Mouse (Mus musculus) CH12.LX (cell line): ENCODE measurements at regions not wholly inside any gene's neighbourhood (a gene's known extent, or its start where the extent isn't known, plus 50 kb on each side); places are given as distances from the start of the nearest gene placed in this dataset.

Source experiments
- DNase-seq: peaks from one replicate; pipeline ENCODE4 v3.0.0-alpha.2; 2013; ENCODE audit errors: extremely low read depth
- H3K27ac ChIP-seq: 2 replicates; pipeline ENCODE4 v1.5.1; 2012; ENCODE audit warnings: low read depth, mild to moderate bottlenecking, control low read depth, moderate library complexity; ENCODE audit not compliant: insufficient read depth
- H3K27me3 ChIP-seq: replicated peaks from 2 replicates; pipeline ENCODE3; 2012; ENCODE audit warnings: inconsistent platforms
- H3K36me3 ChIP-seq, 2 experiments: replicated peaks in 1 of 2; 2 replicates each; pipeline versions ENCODE3 to v1.6.1; 2012; ENCODE audit warnings: inconsistent platforms in 1 of 2, low read length in 1 of 2, mild to moderate bottlenecking in 1 of 2, mixed read lengths in 1 of 2, moderate library complexity in 1 of 2; ENCODE audit not compliant: control insufficient read depth in 1 of 2, insufficient read depth in 1 of 2
- H3K4me1 ChIP-seq, 2 experiments: 2 replicates each; pipeline ENCODE4 v1.6.1; 2012; ENCODE audit warnings: inconsistent platforms in 1 of 2, moderate library complexity in 1 of 2; ENCODE audit not compliant: insufficient read depth in 2 of 2, control insufficient read depth in 1 of 2
- H3K4me2 ChIP-seq: 2 replicates; pipeline ENCODE4 v1.6.1; 2012; ENCODE audit warnings: low read depth, mild to moderate bottlenecking, control low read depth; ENCODE audit not compliant: poor library complexity, insufficient read depth, severe bottlenecking
- H3K4me3 ChIP-seq, 3 experiments: fragments of 150-350 bp in 1 of 3; sonication (generic) in 1 of 3; replicated peaks in 1 of 3; 2 replicates each; pipeline versions ENCODE3 to v1.5.1; 2011 to 2012; ENCODE audit warnings: low read depth in 2 of 3, low read length in 2 of 3, mild to moderate bottlenecking in 2 of 3, moderate library complexity in 2 of 3, control low read depth in 1 of 3, improper control_type of control experiment in 1 of 3, inconsistent platforms in 1 of 3, mixed read lengths in 1 of 3; ENCODE audit not compliant: poor library complexity in 1 of 3
- H3K79me2 ChIP-seq: replicated peaks from 2 replicates; pipeline ENCODE4 v1.6.1; 2012; ENCODE audit warnings: mild to moderate bottlenecking, moderate library complexity; ENCODE audit not compliant: control insufficient read depth, poor library complexity, insufficient read depth, severe bottlenecking; ENCODE audit errors: extremely low read depth
- H3K9ac ChIP-seq: 2 replicates; pipeline ENCODE4 v1.6.1; 2012; ENCODE audit warnings: low read depth, mild to moderate bottlenecking, control low read depth, moderate library complexity; ENCODE audit not compliant: insufficient read depth
- H3K9me3 ChIP-seq: replicated peaks from 2 replicates; pipeline ENCODE3; 2012; ENCODE audit warnings: low read length, inconsistent platforms, mixed read lengths
- CHD1 ChIP-seq: IDR thresholded peaks from 2 replicates; pipeline ENCODE4 v1.6.1; 2012; ENCODE audit warnings: low read depth, low read length, improper control_type of control experiment, inconsistent platforms
- CTCF ChIP-seq, 2 experiments: IDR thresholded peaks in 1 of 2; conservative IDR thresholded peaks in 1 of 2; 2 replicates each; pipeline ENCODE4 v1.5.1; 2011 to 2012; ENCODE audit warnings: low read depth in 2 of 2, low read length in 2 of 2, improper control_type of control experiment in 1 of 2, inconsistent platforms in 1 of 2, mild to moderate bottlenecking in 1 of 2, moderate library complexity in 1 of 2
- E2F4 ChIP-seq: IDR thresholded peaks from 2 replicates; pipeline ENCODE4 v1.6.1; 2011; ENCODE audit warnings: low read depth, low read length, improper control_type of control experiment; ENCODE audit not compliant: insufficient replicate concordance
- ELF1 ChIP-seq: IDR thresholded peaks from 2 replicates; pipeline ENCODE4 v1.6.1; 2014; ENCODE audit warnings: low read depth, mild to moderate bottlenecking, inconsistent platforms, low read length, improper control_type of control experiment
- EP300 ChIP-seq: IDR thresholded peaks from 2 replicates; pipeline ENCODE4 v1.6.1; 2011; ENCODE audit warnings: low read length, improper control_type of control experiment
- ETS1 ChIP-seq: conservative IDR thresholded peaks from 2 replicates; pipeline ENCODE4 v1.6.1; 2012; ENCODE audit warnings: low read depth, mild to moderate bottlenecking, inconsistent platforms, low read length, improper control_type of control experiment, moderate library complexity
- GABPA ChIP-seq: IDR thresholded peaks from 2 replicates; pipeline ENCODE4 v1.6.1; 2012; ENCODE audit warnings: low read depth, low read length, improper control_type of control experiment, inconsistent platforms; ENCODE audit not compliant: insufficient replicate concordance
- HCFC1 ChIP-seq: IDR thresholded peaks from 2 replicates; pipeline ENCODE4 v1.6.1; 2012; ENCODE audit warnings: low read depth, mild to moderate bottlenecking, inconsistent platforms, low read length, improper control_type of control experiment
- KAT2A ChIP-seq: IDR thresholded peaks from 2 replicates; pipeline ENCODE4 v1.6.1; 2012; ENCODE audit warnings: low read length, improper control_type of control experiment, inconsistent platforms; ENCODE audit not compliant: insufficient replicate concordance
- MAZ ChIP-seq: IDR thresholded peaks from 2 replicates; pipeline ENCODE4 v1.6.1; 2012; ENCODE audit warnings: low read depth, mild to moderate bottlenecking, inconsistent platforms, low read length, improper control_type of control experiment, moderate library complexity
- MEF2A ChIP-seq: IDR thresholded peaks from 2 replicates; pipeline ENCODE4 v1.6.1; 2014; ENCODE audit warnings: low read depth, mild to moderate bottlenecking, inconsistent platforms, low read length, improper control_type of control experiment, borderline replicate concordance
- MYC ChIP-seq: IDR thresholded peaks from 2 replicates; pipeline ENCODE4 v1.6.1; 2011; ENCODE audit warnings: low read depth, mild to moderate bottlenecking, improper control_type of control experiment, low read length
- NELFE ChIP-seq: IDR thresholded peaks from 2 replicates; pipeline ENCODE4 v1.6.1; 2011; ENCODE audit warnings: low read depth, low read length, improper control_type of control experiment
- POLR2A ChIP-seq: IDR thresholded peaks from 2 replicates; pipeline ENCODE4 v1.6.1; 2011; ENCODE audit warnings: low read depth, mild to moderate bottlenecking, improper control_type of control experiment, low read length
- POLR2AphosphoS2 ChIP-seq: IDR thresholded peaks from 2 replicates; pipeline ENCODE4 v1.6.1; 2011; ENCODE audit warnings: low read depth, low read length, improper control_type of control experiment
- RAD21 ChIP-seq: IDR thresholded peaks from 2 replicates; pipeline ENCODE4 v1.6.1; 2011; ENCODE audit warnings: low read depth, mild to moderate bottlenecking, low read length, improper control_type of control experiment, moderate library complexity
- SIN3A ChIP-seq: IDR thresholded peaks from 2 replicates; pipeline ENCODE4 v1.6.1; 2012; ENCODE audit warnings: low read length, improper control_type of control experiment, inconsistent platforms
- SMC3 ChIP-seq: IDR thresholded peaks from 2 replicates; pipeline ENCODE4 v1.6.1; 2011; ENCODE audit warnings: low read depth, low read length, improper control_type of control experiment
- TCF12 ChIP-seq: IDR thresholded peaks from 2 replicates; pipeline ENCODE4 v1.6.1; 2014; ENCODE audit warnings: low read depth, mild to moderate bottlenecking, inconsistent platforms, low read length, improper control_type of control experiment
- UBTF ChIP-seq: IDR thresholded peaks from 2 replicates; pipeline ENCODE4 v1.6.1; 2012; ENCODE audit warnings: low read depth, mild to moderate bottlenecking, inconsistent platforms, low read length, improper control_type of control experiment, moderate library complexity
- USF1 ChIP-seq: IDR thresholded peaks from 2 replicates; pipeline ENCODE4 v1.6.1; 2014; ENCODE audit warnings: low read depth, mild to moderate bottlenecking, inconsistent platforms, low read length, improper control_type of control experiment
- USF2 ChIP-seq: conservative IDR thresholded peaks from 2 replicates; pipeline ENCODE4 v1.6.1; 2011; ENCODE audit warnings: low read depth, low read length, improper control_type of control experiment
- ZC3H11A ChIP-seq: IDR thresholded peaks from 2 replicates; pipeline ENCODE4 v1.6.1; 2012; ENCODE audit warnings: low read depth, mild to moderate bottlenecking, inconsistent platforms, low read length, improper control_type of control experiment
- ZKSCAN1 ChIP-seq: IDR thresholded peaks from 2 replicates; pipeline ENCODE4 v1.6.1; 2012; ENCODE audit warnings: low read depth, inconsistent platforms, low read length, improper control_type of control experiment, borderline replicate concordance
- ZMIZ1 ChIP-seq: IDR thresholded peaks from 2 replicates; pipeline ENCODE4 v1.6.1; 2012; ENCODE audit warnings: low read depth, mild to moderate bottlenecking, inconsistent platforms, low read length, improper control_type of control experiment
- ZNF384 ChIP-seq: IDR thresholded peaks from 2 replicates; pipeline ENCODE4 v1.6.1; 2012; ENCODE audit warnings: low read depth, low read length, improper control_type of control experiment, inconsistent platforms
- dilution Hi-C: fragments of 300-500 bp; cut with MboI; formaldehyde crosslinking; loops from 2 replicates; pipeline ENCODE4 v1.14.3; 2020; ENCODE audit warnings: low sequenced_read_pairs; ENCODE audit not compliant: extremely low pct_unique_long_range_greater_than_20kb, extremely low pct_ligation_motif_present
- in situ Hi-C: fragments of 300-500 bp; cut with MboI; formaldehyde crosslinking; loops from 3 replicates; pipeline ENCODE4 v1.14.3; 2019; ENCODE audit warnings: low sequenced_read_pairs, low pct_ligation_motif_present, low pct_unique_long_range_greater_than_20kb, mixed read lengths

GRCm38 (mm10) chr11:40927168-40927567 lies 172.1 kb upstream of the Ccng1 start:
- H3K36me3 ChIP-seq: no peaks in the 10 kb centered on the region
- in situ Hi-C loops: no loop called here
- H3K79me2 ChIP-seq: no peaks in the 10 kb centered on the region
- peak; percentile 66 for DNase-seq
- no peaks in the 10 kb centered on the region for H3K4me1 ChIP-seq
- H3K4me2 ChIP-seq: peak overlapping the region; percentile 100
- no peak overlapping the region for H3K27ac ChIP-seq
- peak overlapping the region; percentile 58 for H3K9ac ChIP-seq
- H3K9me3 ChIP-seq: no peaks in the 10 kb centered on the region
- no peak for TF ChIP-seq SIN3A
- no peak for TF ChIP-seq EP300
- TF ChIP-seq MEF2A: no peak
- TF ChIP-seq USF1: no peak
- TF ChIP-seq RAD21: peak; percentile 95
- peak; percentile 54; the same call in 1 of the 2 replicates for TF ChIP-seq NELFE
- TF ChIP-seq SMC3: peak; percentile 79
- TF ChIP-seq CTCF (conservative IDR thresholded peaks at IDR 0.05 in 1 of 2, IDR thresholded peaks at IDR 0.05 in 1 of 2; ENCODE audit: low read depth in 2 of 2, low read length in 2 of 2): peak; percentile 64 to 90
- peak; percentile 61 for TF ChIP-seq ZC3H11A
- no peaks in the 10 kb centered on the region for H3K27me3 ChIP-seq
- H3K4me3 ChIP-seq: peak overlapping the region in 2 of 3 experiments; percentile 34 to 52
- dilution Hi-C loops: no loop called here

- Histone ChIP-seq H3K4me1 (no peaks in the 10 kb centered on the region), H3K27ac (no peak overlapping the region), H3K79me2 (no peaks in the 10 kb centered on the region), H3K36me3 (no peaks in the 10 kb centered on the region), H3K9ac (no peak overlapping the region), H3K9me3 (no peaks in the 10 kb centered on the region), H3K4me2 (no peak overlapping the region), H3K27me3 (no peaks in the 10 kb centered on the region), H3K4me3 (no peak overlapping the region)
- dilution Hi-C loops (no loop called here), in situ Hi-C loops (no loop called here)
- DNase-seq: no peak
- TF ChIP-seq GABPA (no peak), MAZ (no peak), POLR2AphosphoS2 (no peak), ZKSCAN1 (no peak), MYC (no peak), TCF12 (no peak), ELF1 (no peak), HCFC1 (no peak), ZNF384 (no peak), ZMIZ1 (no peak), ETS1 (no peak), E2F4 (no peak), USF2 (no peak), EP300 (no peak), POLR2A (no peak), MEF2A (no peak), KAT2A (no peak), CHD1 (no peak), UBTF (no peak), CTCF (conservative IDR thresholded peaks at IDR 0.05 in 1 of 2, IDR thresholded peaks at IDR 0.05 in 1 of 2; ENCODE audit: low read depth in 2 of 2, low read length in 2 of 2) (no peak)
These were observed 136.4 kb upstream of the Ccng1 start for GRCm38 (mm10) chr11:40891485-40891884.
